Mouse (Mus musculus) liver, adult (tissue): ENCODE measurements around the gene Olfr291.

Experiments used
- GATA4 ChIP-seq: IDR thresholded peaks from 2 replicates; pipeline ENCODE4 v1.6.1; 2014; ENCODE audit warnings: mild to moderate bottlenecking, low read length; ENCODE audit not compliant: insufficient replicate concordance

The Olfr291 gene

GRCm38 (mm10) chr7:84853253-84853652, at the start of gene Olfr291:
Gene Olfr291, plus strand, starts transcription at chr7:84853553.
- no peak for TF ChIP-seq GATA4

GRCm38 (mm10) chr7:84805224-84805623, 48.1 kb upstream of the Olfr291 start:
- no peak for TF ChIP-seq GATA4

- no peak for TF ChIP-seq GATA4
Measured at GRCm38 (mm10) chr7:84806159-84806558, 47.2 kb upstream of the Olfr291 start.

GRCm38 (mm10) chr7:84884530-84884929, 31.2 kb downstream of the Olfr291 start:
- TF ChIP-seq GATA4: no peak
